Mouse (Mus musculus) stomach, postnatal 0 days (tissue): ENCODE measurements at regions not wholly inside any gene's neighbourhood (a gene's known extent, or its start where the extent isn't known, plus 50 kb on each side); places are given as distances from the start of the nearest gene placed in this dataset.

Experiments used
- CTCF ChIP-seq: IDR thresholded peaks from 2 replicates; pipeline ENCODE4 v1.5.1; 2016; ENCODE audit warnings: antibody characterized with exemption, low read depth, mild to moderate bottlenecking, moderate library complexity
- EP300 ChIP-seq: optimal IDR thresholded peaks from 2 replicates; pipeline ENCODE3; 2016; ENCODE audit warnings: antibody characterized with exemption

- TF ChIP-seq EP300 (no peak), CTCF (no peak)
Observed at GRCm38 (mm10) chr13:55902255-55902654, 66.3 kb upstream of the Pitx1 start.
